Mouse (Mus musculus): ENCODE data around the gene Zbed5.
A peak's percentile ranks its signal among the peaks of the same experiment; 100 is the strongest.
"Not testable (repeated sequence)": the region's sequence is repeated elsewhere in the genome, so short reads cannot be mapped to it uniquely, and the experiment has no call there.

Zbed5 gene

GRCm38 (mm10) chr5:129908242-129908965, 12.9 kb downstream of the Zbed5 start, which contains the start of gene Nupr1l:
Nupr1l (plus strand) TSS chr5:129908540.
- DNase-seq (ENCODE audit: low spot score), result peak; percentile 64

- DNase-seq (ENCODE audit: low spot score), result no peak
Measured at GRCm38 (mm10) chr5:129909147-129909546, 13.6 kb downstream of the Zbed5 start.

- DNase-seq (ENCODE audit: low spot score), result no peak
Measured at GRCm38 (mm10) chr5:129909591-129909990, 14.1 kb downstream of the Zbed5 start.

GRCm38 (mm10) chr5:129914024-129914423, 18.5 kb downstream of the Zbed5 start:
- no peak for DNase-seq (ENCODE audit: low spot score)

- not testable (repeated sequence) for DNase-seq (ENCODE audit: low spot score)
Measured at GRCm38 (mm10) chr5:129915491-129915890, 20.0 kb downstream of the Zbed5 start.

- no peak for DNase-seq (ENCODE audit: low spot score)
Measured at GRCm38 (mm10) chr5:129918065-129918651, 22.6 kb downstream of the Zbed5 start.

GRCm38 (mm10) chr5:129918752-129919151, 23.2 kb downstream of the Zbed5 start:
- no peak for DNase-seq (ENCODE audit: low spot score)

GRCm38 (mm10) chr5:129919320-129919719, 23.8 kb downstream of the Zbed5 start:
- no peak for DNase-seq (ENCODE audit: low spot score)

- no peak for DNase-seq (ENCODE audit: low spot score)
Measured at GRCm38 (mm10) chr5:129921972-129922371, 26.4 kb downstream of the Zbed5 start.

- no peak for DNase-seq (ENCODE audit: low spot score)
Measured at GRCm38 (mm10) chr5:129924820-129925452, 29.4 kb downstream of the Zbed5 start.

GRCm38 (mm10) chr5:129925933-129926332, 30.4 kb downstream of the Zbed5 start:
- no peak for DNase-seq (ENCODE audit: low spot score)

- DNase-seq (ENCODE audit: low spot score), result no peak
Measured at GRCm38 (mm10) chr5:129929924-129930855, 34.7 kb downstream of the Zbed5 start.

GRCm38 (mm10) chr5:129936941-129937340, 41.4 kb downstream of the Zbed5 start:
- no peak for DNase-seq (ENCODE audit: low spot score)

GRCm38 (mm10) chr5:129940281-129940680, 44.8 kb downstream of the Zbed5 start:
- DNase-seq (ENCODE audit: low spot score), result no peak

GRCm38 (mm10) chr5:129940736-129941494, 45.4 kb downstream of the Zbed5 start:
- DNase-seq (ENCODE audit: low spot score), result no peak

GRCm38 (mm10) chr5:129941495-129942045, 46.0 kb downstream of the Zbed5 start, which contains the start of gene Vkorc1l1:
Vkorc1l1 (plus strand) TSS chr5:129941970.
- DNase-seq (ENCODE audit: low spot score), result peak; percentile 90

- not testable (repeated sequence) for DNase-seq (ENCODE audit: low spot score)
Measured at GRCm38 (mm10) chr5:129942073-129942939, 46.8 kb downstream of the Zbed5 start.

GRCm38 (mm10) chr5:129943402-129943801, 47.9 kb downstream of the Zbed5 start:
- no peak for DNase-seq (ENCODE audit: low spot score)

GRCm38 (mm10) chr5:129947528-129948033, 52.1 kb downstream of the Zbed5 start:
- DNase-seq (ENCODE audit: low spot score), result no peak

GRCm38 (mm10) chr5:129952143-129952542, 56.6 kb downstream of the Zbed5 start:
- DNase-seq (ENCODE audit: low spot score), result no peak
